Mouse (Mus musculus) thymus, postnatal 10 days (tissue): ENCODE measurements around the gene Gigyf1.

ENCODE experiments used
- DNase-seq, 2 experiments: peaks; one replicate each; pipeline ENCODE4 v3.0.0; 2021; ENCODE audit warnings: low spot score in 2 of 2

Gene Gigyf1

DNA sequence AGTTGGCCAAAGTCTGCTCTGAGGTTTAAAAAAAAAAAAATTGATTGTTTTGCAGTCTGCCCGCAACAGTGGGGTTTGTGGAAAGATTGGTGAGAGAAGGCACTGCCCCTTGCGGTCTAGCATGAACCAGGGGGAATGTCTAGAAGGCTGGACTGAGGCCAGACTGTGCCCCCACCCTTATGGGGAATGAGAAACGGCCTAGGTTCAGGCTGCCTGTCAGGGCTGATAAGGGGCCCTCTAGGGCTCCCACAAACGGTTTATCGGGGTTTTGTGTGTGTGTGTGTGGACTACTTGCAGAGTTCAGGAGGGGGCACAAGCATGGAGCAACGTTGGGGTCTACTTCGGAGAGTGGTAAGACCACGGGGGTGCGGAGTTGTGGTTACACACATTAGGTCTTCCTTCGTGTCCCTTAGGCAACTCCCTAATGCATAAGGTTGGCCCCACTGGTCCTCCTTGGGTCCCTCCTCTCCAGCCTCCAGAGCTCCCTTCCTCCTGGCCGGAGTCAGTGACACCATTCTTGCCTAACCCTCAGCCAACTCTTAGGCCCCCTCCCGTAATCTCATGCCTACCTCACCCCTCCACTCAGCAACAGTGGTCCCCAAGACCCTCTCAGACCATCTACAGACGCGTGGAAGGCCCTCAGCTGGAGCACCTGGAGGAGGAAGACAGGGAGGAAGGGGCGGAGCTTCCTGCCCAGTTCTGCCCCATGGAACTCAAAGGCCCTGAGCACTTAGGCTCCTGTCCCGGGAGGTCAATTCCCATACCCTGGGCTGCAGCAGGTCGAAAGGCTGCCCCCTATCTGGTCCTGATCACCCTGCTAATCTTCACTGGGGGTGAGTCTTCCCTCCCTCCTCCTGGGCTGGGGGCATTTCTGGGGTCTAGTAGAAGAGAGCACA lies 52.6 kb downstream of the Gigyf1 start:
- no peak for DNase-seq

DNA sequence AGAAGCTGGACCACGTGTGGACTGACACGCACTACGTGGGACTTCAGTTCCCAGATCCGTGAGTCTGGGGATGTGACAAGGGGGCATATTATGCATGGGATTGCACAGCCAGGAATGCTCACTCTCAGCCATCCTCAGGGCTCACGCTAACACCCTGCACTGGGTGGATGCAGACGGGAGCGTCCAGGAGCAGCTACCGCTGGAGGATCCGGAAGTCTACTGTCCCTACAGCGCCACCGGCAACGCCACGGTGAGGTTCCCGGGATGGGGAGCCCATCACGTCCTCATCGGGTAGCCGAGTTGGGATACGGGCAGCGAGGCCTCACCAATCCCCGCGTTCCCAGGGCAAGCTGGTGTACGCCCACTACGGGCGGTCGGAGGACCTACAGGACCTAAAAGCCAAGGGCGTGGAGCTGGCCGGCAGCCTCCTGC lies 56.1 kb downstream of the Gigyf1 start:
- no peak for DNase-seq
